Mouse (Mus musculus): ENCODE measurements around the gene Sema3d. TPM values are rescaled to one million over a fixed set of nuclear protein-coding genes. Genes with fewer than 3 reads are reported as not detected.

Sema3d gene
- total RNA-seq, 2 experiments from 2014 or later = 0.87 to 1.5 TPM

- no peak for DNase-seq
These were observed 254.7 kb downstream of the Sema3d start for GRCm38 (mm10) chr5:12637763-12638468.
